Mouse (Mus musculus): ENCODE results near the gene Dqx1. TPM values are rescaled to one million over a fixed set of nuclear protein-coding genes. Genes with fewer than 3 reads are reported as not detected.

The Dqx1 gene
- polyA plus RNA-seq, 1 experiment from 2014 or later, result 24.8 TPM

GRCm38 (mm10) chr6:83071220-83071619 lies 13.6 kb downstream of the Dqx1 start:
- no peaks in the 10 kb centered on the region; the same call in 1 of the 2 replicates for H3K36me3 ChIP-seq (ENCODE audit: control insufficient read depth, insufficient read depth)
- H3K9me3 ChIP-seq (ENCODE audit: control insufficient read depth), result no peaks in the 10 kb centered on the region
- 0 out of 2 replicates have a peak overlapping the region, but pooled peaks have one; percentile 21 for H3K4me2 ChIP-seq (replicated peaks; ENCODE audit: low read depth)
- H3K27me3 ChIP-seq (replicated peaks; ENCODE audit: control insufficient read depth, insufficient read depth, low read length), result peaks cover 91% of the 10 kb centered on the region
- no peak overlapping the region for H3K27ac ChIP-seq (ENCODE audit: low read depth, low read length)
- peak overlapping the region; percentile 23; the same call in 1 of the 2 replicates for H3K4me3 ChIP-seq (ENCODE audit: low read depth, low read length)
- H3K4me1 ChIP-seq (replicated peaks; ENCODE audit: control insufficient read depth, insufficient read depth, low read length), result no peaks in the 10 kb centered on the region; the same call in 1 of the 2 replicates
- TF ChIP-seq CTCF (IDR thresholded peaks at IDR 0.05; ENCODE audit: low read depth), result no peak
- 1% methylated on average over 23 of the region's 24 CpGs for WGBS
- no peak overlapping the region for H3K9ac ChIP-seq (ENCODE audit: low read depth, low read length)
- no peak for ATAC-seq

GRCm38 (mm10) chr6:83074979-83075378 lies 17.3 kb downstream of the Dqx1 start:
- Histone ChIP-seq H3K4me3 (ENCODE audit: low read depth, low read length) (no peak overlapping the region), H3K27ac (ENCODE audit: low read depth, low read length) (no peak overlapping the region), H3K27me3 (replicated peaks; ENCODE audit: control insufficient read depth, insufficient read depth, low read length) (peaks cover 64% of the 10 kb centered on the region), H3K9me3 (ENCODE audit: control insufficient read depth) (no peaks in the 10 kb centered on the region), H3K4me1 (replicated peaks; ENCODE audit: control insufficient read depth, insufficient read depth, low read length) (peaks cover 3% of the 10 kb centered on the region; the same call in 1 of the 2 replicates), H3K9ac (ENCODE audit: low read depth, low read length) (no peak overlapping the region), H3K4me2 (replicated peaks; ENCODE audit: low read depth) (no peak overlapping the region), H3K36me3 (ENCODE audit: control insufficient read depth, insufficient read depth) (no peaks in the 10 kb centered on the region; the same call in 1 of the 2 replicates)
- TF ChIP-seq CTCF (IDR thresholded peaks at IDR 0.05; ENCODE audit: low read depth), result peak; percentile 53
- 15% methylated on average over 2 of the region's 2 CpGs for WGBS
- ATAC-seq, result no peak

- peak within 1 kb of the TSS; percentile 74; the same call in 1 of the 2 replicates for H3K27ac ChIP-seq (ENCODE audit: low read depth, low read length)
- TF ChIP-seq CTCF (IDR thresholded peaks at IDR 0.05; ENCODE audit: low read depth), result no peak
- H3K4me1 ChIP-seq (replicated peaks; ENCODE audit: control insufficient read depth, insufficient read depth, low read length), result 0 out of 2 replicates have a peak, but pooled peaks cover 3% of the 10 kb centered on the region
- WGBS, result under 1% methylated on average over 54 of the region's 54 CpGs
- peak within 1 kb of the TSS; percentile 61 for H3K4me3 ChIP-seq (ENCODE audit: low read depth, low read length)
- no peaks in the 10 kb centered on the region for H3K9me3 ChIP-seq (ENCODE audit: control insufficient read depth)
- H3K27me3 ChIP-seq (replicated peaks; ENCODE audit: control insufficient read depth, insufficient read depth, low read length), result peaks cover 38% of the 10 kb centered on the region
- ATAC-seq, result peak; percentile 28
- peak within 1 kb of the TSS; percentile 98 for H3K4me2 ChIP-seq (replicated peaks; ENCODE audit: low read depth)
- H3K36me3 ChIP-seq (ENCODE audit: control insufficient read depth, insufficient read depth), result peaks cover 21% of the 10 kb centered on the region; the same call in 1 of the 2 replicates
- peak within 1 kb of the TSS; percentile 47 for H3K9ac ChIP-seq (ENCODE audit: low read depth, low read length)
These were observed 20.1 kb downstream of the Dqx1 start, which contains the start of gene Pcgf1 for GRCm38 (mm10) chr6:83077630-83078323. TSS of gene Pcgf1 (plus strand) at chr6:83077869.

GRCm38 (mm10) chr6:83078324-83078858 lies 20.7 kb downstream of the Dqx1 start:
- peak; percentile 80 for TF ChIP-seq CTCF (IDR thresholded peaks at IDR 0.05; ENCODE audit: low read depth)
- Histone ChIP-seq H3K27me3 (replicated peaks; ENCODE audit: control insufficient read depth, insufficient read depth, low read length) (peaks cover 38% of the 10 kb centered on the region), H3K9me3 (ENCODE audit: control insufficient read depth) (no peaks in the 10 kb centered on the region), H3K9ac (ENCODE audit: low read depth, low read length) (peak overlapping the region; percentile 47), H3K4me2 (replicated peaks; ENCODE audit: low read depth) (peak overlapping the region; percentile 98), H3K4me3 (ENCODE audit: low read depth, low read length) (peak overlapping the region; percentile 61), H3K4me1 (replicated peaks; ENCODE audit: control insufficient read depth, insufficient read depth, low read length) (0 out of 2 replicates have a peak, but pooled peaks cover 3% of the 10 kb centered on the region), H3K27ac (ENCODE audit: low read depth, low read length) (peak overlapping the region; percentile 74; the same call in 1 of the 2 replicates), H3K36me3 (ENCODE audit: control insufficient read depth, insufficient read depth) (peaks cover 22% of the 10 kb centered on the region; the same call in 1 of the 2 replicates)
- ATAC-seq, result peak; percentile 93
- WGBS, result under 1% methylated on average over 46 of the region's 46 CpGs

- 84% methylated on average over 5 of the region's 5 CpGs for WGBS
- no peak for ATAC-seq
- Histone ChIP-seq H3K9me3 (ENCODE audit: control insufficient read depth) (no peaks in the 10 kb centered on the region), H3K4me3 (ENCODE audit: low read depth, low read length) (no peak overlapping the region), H3K27ac (ENCODE audit: low read depth, low read length) (no peak overlapping the region), H3K4me1 (replicated peaks; ENCODE audit: control insufficient read depth, insufficient read depth, low read length) (0 out of 2 replicates have a peak, but pooled peaks cover 3% of the 10 kb centered on the region), H3K4me2 (replicated peaks; ENCODE audit: low read depth) (no peak overlapping the region), H3K9ac (ENCODE audit: low read depth, low read length) (no peak overlapping the region), H3K36me3 (ENCODE audit: control insufficient read depth, insufficient read depth) (peaks cover 22% of the 10 kb centered on the region; the same call in 1 of the 2 replicates), H3K27me3 (replicated peaks; ENCODE audit: control insufficient read depth, insufficient read depth, low read length) (peaks cover 36% of the 10 kb centered on the region)
- TF ChIP-seq CTCF (IDR thresholded peaks at IDR 0.05; ENCODE audit: low read depth), result no peak
These were observed 22.6 kb downstream of the Dqx1 start for GRCm38 (mm10) chr6:83080210-83080609.

GRCm38 (mm10) chr6:83083497-83083896 lies 25.9 kb downstream of the Dqx1 start:
- Histone ChIP-seq H3K4me2 (replicated peaks; ENCODE audit: low read depth) (no peak overlapping the region), H3K27me3 (replicated peaks; ENCODE audit: control insufficient read depth, insufficient read depth, low read length) (peaks cover 52% of the 10 kb centered on the region), H3K9me3 (ENCODE audit: control insufficient read depth) (no peaks in the 10 kb centered on the region), H3K36me3 (ENCODE audit: control insufficient read depth, insufficient read depth) (peaks cover 22% of the 10 kb centered on the region; the same call in 1 of the 2 replicates), H3K27ac (ENCODE audit: low read depth, low read length) (no peak overlapping the region), H3K4me1 (replicated peaks; ENCODE audit: control insufficient read depth, insufficient read depth, low read length) (no peaks in the 10 kb centered on the region), H3K9ac (ENCODE audit: low read depth, low read length) (no peak overlapping the region), H3K4me3 (ENCODE audit: low read depth, low read length) (no peak overlapping the region)
- ATAC-seq, result no peak
- TF ChIP-seq CTCF (IDR thresholded peaks at IDR 0.05; ENCODE audit: low read depth), result no peak
- WGBS, result 44% methylated on average over 5 of the region's 5 CpGs

Data from intestine, postnatal 0 days (tissue).